Mouse (Mus musculus) layer of hippocampus, postnatal 10 days (tissue): ENCODE measurements around the gene Gm5475. TPM values are rescaled to one million over a fixed set of nuclear protein-coding genes. Genes with fewer than 3 reads are reported as not detected.
A peak's percentile ranks its signal among the peaks of the same experiment; 100 is the strongest.

ENCODE experiments used
- DNase-seq, 2 experiments: peaks; one replicate each; pipeline ENCODE4 v3.0.0; 2021; ENCODE audit warnings: low spot score in 2 of 2
- total RNA-seq, 2 experiments: library from RNA; stranded (reverse); gene quantifications; 2 replicates each; pipeline ENCODE4 v1.2.3; 2021

Gene Gm5475
- total RNA-seq, 2 experiments from 2014 or later: 0.14 to 0.16 TPM

- DNase-seq: no peak
These were observed 24.9 kb downstream of the Gm5475 start for GRCm38 (mm10) chr15:100446887-100447286.

- DNase-seq: no peak
These were observed 26.6 kb downstream of the Gm5475 start for GRCm38 (mm10) chr15:100448572-100448971.

GRCm38 (mm10) chr15:100449495-100449894, 27.5 kb downstream of the Gm5475 start:
- no peak for DNase-seq

GRCm38 (mm10) chr15:100451245-100451644, 29.3 kb downstream of the Gm5475 start:
- peak; percentile 67 to 71 for DNase-seq

GRCm38 (mm10) chr15:100452486-100452885, 30.5 kb downstream of the Gm5475 start:
- DNase-seq: no peak

GRCm38 (mm10) chr15:100456356-100456991, 34.5 kb downstream of the Gm5475 start:
- DNase-seq: no peak

- DNase-seq: peak; percentile 80 to 84
These were observed 35.4 kb downstream of the Gm5475 start for GRCm38 (mm10) chr15:100457340-100457739.

- peak; percentile 65 to 67 for DNase-seq
These were observed 36.1 kb downstream of the Gm5475 start for GRCm38 (mm10) chr15:100458055-100458454.

GRCm38 (mm10) chr15:100460942-100461341, 39.0 kb downstream of the Gm5475 start:
- no peak for DNase-seq

- no peak for DNase-seq
These were observed 39.7 kb downstream of the Gm5475 start for GRCm38 (mm10) chr15:100461646-100462045.

GRCm38 (mm10) chr15:100462086-100462485, 40.1 kb downstream of the Gm5475 start:
- DNase-seq: no peak

GRCm38 (mm10) chr15:100463712-100464111, 41.8 kb downstream of the Gm5475 start:
- peak; percentile 80 for DNase-seq

- DNase-seq: no peak
These were observed 43.5 kb downstream of the Gm5475 start for GRCm38 (mm10) chr15:100465432-100465831.

GRCm38 (mm10) chr15:100467738-100468137, 45.8 kb downstream of the Gm5475 start:
- DNase-seq: no peak

GRCm38 (mm10) chr15:100468295-100469188, 46.6 kb downstream of the Gm5475 start, which contains the start of gene Letmd1:
Gene Letmd1, plus strand, starts transcription at chr15:100469023.
- DNase-seq: peak; percentile 86 to 91

GRCm38 (mm10) chr15:100469189-100469545, 47.2 kb downstream of the Gm5475 start:
- no peak for DNase-seq

GRCm38 (mm10) chr15:100470037-100470436, 48.1 kb downstream of the Gm5475 start:
- DNase-seq: no peak

- no peak for DNase-seq
These were observed 52.1 kb downstream of the Gm5475 start for GRCm38 (mm10) chr15:100473926-100474503.
